Mouse (Mus musculus) ZHBTc4 (cell line): ENCODE measurements around the gene Zc3hav1.
"Not testable (repeated sequence)": the region's sequence is repeated elsewhere in the genome, so short reads cannot be mapped to it uniquely, and the experiment has no call there.

Source experiments
- DNase-seq: peaks from one replicate; pipeline ENCODE4 v3.0.0-alpha.2; 2011; ENCODE audit warnings: low read depth, low spot score

Gene Zc3hav1

DNA sequence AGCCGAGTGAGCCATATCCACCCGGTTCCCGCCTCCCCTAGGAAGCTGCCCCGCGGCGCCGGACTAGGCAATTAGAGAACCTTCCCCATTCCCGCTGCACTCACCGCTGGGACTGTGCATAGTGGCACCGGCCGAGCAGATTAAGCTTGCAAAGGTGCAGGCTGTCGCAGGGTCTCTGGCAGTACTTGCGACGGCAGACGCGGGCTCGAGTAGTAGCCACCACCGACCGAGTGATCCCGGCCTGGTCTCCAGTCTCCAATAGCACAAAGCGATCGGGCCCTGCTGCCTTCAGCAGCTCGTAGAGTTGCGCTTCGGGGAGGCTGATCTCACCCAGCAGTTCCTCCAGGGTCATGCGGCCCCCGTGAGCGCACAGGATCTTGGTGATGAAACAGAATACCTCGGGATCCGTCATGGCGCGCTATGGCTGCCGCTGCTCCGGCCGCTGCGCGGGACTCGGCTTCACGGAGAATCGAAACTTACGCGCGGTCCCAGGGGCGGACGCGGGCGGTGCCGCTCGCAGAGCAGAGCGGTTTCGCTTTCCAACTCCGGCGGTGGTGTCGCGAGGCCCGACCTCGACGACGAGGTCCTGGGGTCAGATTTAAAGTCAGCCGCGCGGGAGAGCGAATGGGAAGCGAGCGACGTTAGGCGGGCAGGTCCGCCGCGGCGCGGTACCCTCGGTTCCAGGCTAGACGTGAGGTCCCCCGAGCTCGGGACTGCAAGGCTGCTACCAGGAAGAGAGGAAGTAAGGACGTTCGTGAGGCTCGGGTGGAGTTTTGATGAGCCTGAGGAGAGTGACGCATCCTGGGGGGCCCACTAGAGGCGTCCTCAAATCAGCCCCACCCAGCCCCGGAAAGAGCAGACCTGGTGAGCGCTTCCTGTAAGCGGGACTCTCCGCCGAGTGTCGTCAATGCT, at the start of gene Zc3hav1:
TSS of gene Zc3hav1 (minus strand) at position 793 of the 912 bp plus-strand sequence.
- DNase-seq = peak; percentile 85

GRCm38 (mm10) chr6:38389671-38390070, 35.3 kb upstream of the Zc3hav1 start:
- DNase-seq = peak; percentile 70

DNA sequence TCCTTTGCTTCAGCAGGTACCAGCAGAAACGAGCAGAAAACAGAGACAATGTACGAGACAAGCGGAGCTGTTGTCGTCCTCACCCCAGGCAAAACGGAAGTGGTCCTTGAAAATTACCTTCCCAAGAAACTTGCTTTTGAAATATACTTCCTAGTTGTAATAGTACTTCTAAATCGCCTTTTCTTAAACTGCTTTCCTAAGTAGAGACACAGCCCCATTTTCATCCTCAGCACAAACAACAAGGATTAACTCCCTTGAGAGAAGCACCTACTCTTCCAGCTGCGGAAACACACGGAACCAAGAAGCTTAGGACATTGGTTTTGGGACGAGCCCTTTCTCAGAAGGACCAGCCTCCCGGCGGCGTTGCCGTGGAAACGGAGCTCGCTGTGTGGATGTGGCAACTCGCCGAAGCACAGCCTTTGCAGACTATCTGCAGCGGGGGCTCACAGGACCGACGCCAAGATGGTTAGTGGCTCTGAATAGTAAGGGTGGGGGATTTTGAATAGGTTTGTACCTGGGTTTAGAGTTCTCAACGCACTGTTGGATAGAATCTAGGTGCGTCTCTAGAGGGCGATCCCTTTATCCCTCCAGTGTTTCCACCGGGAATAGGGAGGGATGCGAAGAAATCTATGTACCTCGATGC, 26.8 kb upstream of the Zc3hav1 start, which contains the start of gene Ttc26:
TSS of gene Ttc26 (plus strand) at position 341 of the 643 bp plus-strand sequence.
- DNase-seq = peak; percentile 95

- DNase-seq = no peak
Measured at GRCm38 (mm10) chr6:38380764-38381128, 26.3 kb upstream of the Zc3hav1 start.

- DNase-seq = no peak
Measured at GRCm38 (mm10) chr6:38374271-38374670, 19.9 kb upstream of the Zc3hav1 start.

GRCm38 (mm10) chr6:38369945-38370344, 15.5 kb upstream of the Zc3hav1 start:
- peak; percentile 59 for DNase-seq

- DNase-seq = peak; percentile 75
Measured at GRCm38 (mm10) chr6:38364121-38364520, 9.7 kb upstream of the Zc3hav1 start.

GRCm38 (mm10) chr6:38363370-38363769, 9.0 kb upstream of the Zc3hav1 start:
- DNase-seq = peak; percentile 28

- DNase-seq = peak; percentile 77
Measured at GRCm38 (mm10) chr6:38361937-38362336, 7.5 kb upstream of the Zc3hav1 start.

- DNase-seq = no peak
Measured at GRCm38 (mm10) chr6:38361065-38361464, 6.7 kb upstream of the Zc3hav1 start.

GRCm38 (mm10) chr6:38359736-38360499, 5.5 kb upstream of the Zc3hav1 start:
- DNase-seq = peak; percentile 55

GRCm38 (mm10) chr6:38359044-38359735, 4.8 kb upstream of the Zc3hav1 start:
- DNase-seq = not testable (repeated sequence)

GRCm38 (mm10) chr6:38358253-38359027, 4.0 kb upstream of the Zc3hav1 start:
- no peak for DNase-seq

DNA sequence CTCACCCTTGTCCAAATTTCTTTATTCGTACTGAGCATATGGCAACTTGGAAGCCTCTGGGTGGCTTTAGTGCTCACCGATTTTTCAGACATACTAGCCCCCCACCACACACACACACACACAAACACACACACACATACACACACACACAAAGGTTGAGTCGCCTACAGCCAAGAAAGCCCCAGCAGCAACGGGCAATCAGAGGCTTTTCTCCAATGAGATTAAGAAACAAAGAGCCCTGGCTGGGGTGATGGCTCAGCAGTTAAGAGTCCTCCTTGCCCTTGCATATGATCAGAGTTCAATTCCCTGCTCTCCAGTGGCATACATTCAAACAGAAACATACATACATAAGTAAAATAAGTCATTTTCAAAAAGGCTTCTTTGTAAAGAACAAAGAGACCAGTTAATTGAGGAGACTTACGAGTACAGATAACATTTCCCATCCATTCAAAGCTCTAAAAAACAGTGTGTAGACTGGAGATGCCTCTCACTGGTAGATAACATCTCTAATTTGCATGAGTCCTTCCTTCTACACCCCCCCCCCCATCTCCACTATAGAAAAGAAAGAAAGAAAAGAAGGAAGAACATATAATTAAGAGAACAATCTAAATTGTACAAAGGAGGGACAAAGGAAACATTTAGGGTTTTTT, 3.3 kb upstream of the Zc3hav1 start:
- DNase-seq = peak; percentile 52

GRCm38 (mm10) chr6:38356661-38357433, 2.4 kb upstream of the Zc3hav1 start:
- not testable (repeated sequence) for DNase-seq

DNA sequence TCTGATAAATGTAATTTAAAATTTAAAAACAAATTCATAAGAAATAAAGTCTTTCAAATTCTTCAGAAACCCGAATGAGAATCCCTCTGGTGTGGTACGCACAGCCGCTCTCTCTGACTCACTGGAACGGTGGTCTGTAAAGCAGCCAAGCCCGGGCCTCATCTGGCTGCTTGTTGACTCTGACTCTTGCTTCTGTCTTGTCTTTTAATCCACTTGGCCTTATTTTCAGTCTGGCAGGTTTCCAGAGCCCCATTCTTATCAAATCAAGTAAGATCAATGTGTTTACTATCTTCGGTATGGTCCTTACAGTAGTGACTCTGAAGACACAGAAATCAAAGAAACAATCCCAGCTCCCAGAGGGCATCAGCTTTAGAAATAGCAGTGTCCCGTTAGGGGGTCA, 1.5 kb upstream of the Zc3hav1 start:
- DNase-seq = no peak

- no peak for DNase-seq
Measured at GRCm38 (mm10) chr6:38355354-38355823, 986 bp upstream of the Zc3hav1 start.

- no peak for DNase-seq
Measured at GRCm38 (mm10) chr6:38354723-38355353, 435 bp upstream of the Zc3hav1 start.

DNA sequence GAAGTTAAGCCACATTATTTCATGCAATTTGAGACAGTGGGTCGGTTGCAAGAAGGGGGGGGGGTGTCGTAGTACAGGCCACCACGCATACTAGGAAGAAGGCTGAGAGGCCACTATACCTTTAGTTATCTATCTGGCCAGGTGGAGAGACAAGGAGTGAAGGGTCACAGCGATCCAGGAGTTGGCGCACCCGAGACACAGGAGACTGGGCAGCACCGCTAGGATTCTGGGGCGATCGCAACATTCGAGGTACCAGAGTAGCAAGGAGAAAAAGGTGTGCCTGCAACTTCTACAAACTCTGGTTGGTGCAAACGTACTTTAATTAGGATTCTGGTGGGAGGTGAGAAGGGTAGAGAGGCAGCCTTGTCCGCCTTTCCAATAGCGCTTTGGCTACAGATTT, 1.2 kb downstream of the Zc3hav1 start:
- no peak for DNase-seq
